Mouse (Mus musculus): ENCODE data around the gene AC161166.1. TPM values are rescaled to one million over a fixed set of nuclear protein-coding genes. Genes with fewer than 3 reads are reported as not detected.
A peak's percentile ranks its signal among the peaks of the same experiment; 100 is the strongest.
"Not testable (repeated sequence)": the region's sequence is repeated elsewhere in the genome, so short reads cannot be mapped to it uniquely, and the experiment has no call there.

AC161166.1 gene
- polyA plus RNA-seq, 1 experiment from 2014 or later: 0.20 TPM

DNA sequence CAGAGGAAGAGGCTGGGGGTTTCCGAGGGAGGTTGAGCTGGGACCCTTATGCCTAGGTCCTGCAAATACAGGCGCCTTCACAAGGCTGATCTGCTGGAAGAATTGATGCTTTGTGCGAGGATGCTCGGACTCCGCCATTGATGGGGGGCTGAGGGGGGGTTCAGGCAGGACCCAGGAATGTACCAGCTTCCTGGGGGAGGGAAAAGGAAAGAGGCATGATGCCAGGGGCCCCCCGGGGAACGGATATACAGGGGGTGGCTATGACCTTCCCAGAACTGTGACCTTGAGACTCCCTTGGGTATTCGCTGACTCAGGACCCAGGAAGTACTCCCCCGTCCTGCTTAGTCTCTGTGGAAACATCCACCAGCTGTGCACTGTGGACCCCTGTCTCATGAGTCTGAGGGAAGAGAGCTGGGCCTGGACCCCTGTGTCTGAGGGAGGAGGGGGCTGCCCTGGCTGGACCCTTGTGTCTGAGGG is 25.6 kb downstream of the AC161166.1 start:
- WGBS: 22% methylated on average over 9 of the region's 9 CpGs
- peaks cover 38% of the 10 kb centered on the region for H3K4me1 ChIP-seq (ENCODE audit: control insufficient read depth, insufficient read depth, low read length)
- peak; percentile 53 for DNase-seq (ENCODE audit: low spot score)

DNA sequence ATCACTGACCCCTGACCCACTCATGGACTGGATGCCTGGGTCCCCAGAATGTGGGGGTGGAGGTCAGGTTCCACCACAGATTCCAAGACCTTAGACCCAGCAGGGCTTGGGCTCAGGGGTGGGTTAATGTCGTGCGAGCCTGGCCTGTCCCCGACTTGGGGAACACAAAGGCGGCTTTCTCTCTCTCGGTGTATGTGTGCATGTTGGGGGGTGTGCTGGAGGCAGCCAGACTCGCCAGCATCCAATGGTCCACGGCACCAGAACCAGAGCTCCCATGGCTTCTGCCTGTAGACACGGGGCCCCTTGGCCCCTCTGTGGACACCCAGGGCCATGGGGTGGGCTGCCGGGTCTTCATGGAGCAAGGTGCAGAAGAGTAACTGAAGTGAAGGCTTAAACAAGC is 26.8 kb downstream of the AC161166.1 start:
- Histone ChIP-seq H3K4me1 (ENCODE audit: control insufficient read depth, insufficient read depth, low read length) (peaks cover 41% of the 10 kb centered on the region), H3K27ac (ENCODE audit: low read depth, low read length) (peak overlapping the region; percentile 84; the same call in 1 of the 2 replicates), H3K36me3 (ENCODE audit: control insufficient read depth, insufficient read depth, low read length) (no peaks in the 10 kb centered on the region), H3K9ac (ENCODE audit: low read length) (peak overlapping the region; percentile 59), H3K4me2 (ENCODE audit: low read length) (peak overlapping the region; percentile 90), H3K4me3 (ENCODE audit: low read depth, low read length) (0 out of 2 replicates have a peak overlapping the region, but pooled peaks have one; percentile 26), H3K27me3 (replicated peaks; ENCODE audit: control insufficient read depth, insufficient read depth, low read length) (no peaks in the 10 kb centered on the region), H3K9me3 (replicated peaks; ENCODE audit: control insufficient read depth, low read length) (no peaks in the 10 kb centered on the region)
- ATAC-seq: no peak
- WGBS: 74% methylated on average over 9 of the region's 9 CpGs
- no peak for DNase-seq (ENCODE audit: low spot score)

More for the DNA sequence above, 25.6 kb downstream of the AC161166.1 start:
- H3K4me3 ChIP-seq (ENCODE audit: low read depth, low read length): peak overlapping the region; percentile 26
- no peaks in the 10 kb centered on the region for H3K9me3 ChIP-seq (replicated peaks; ENCODE audit: control insufficient read depth, low read length)
- H3K9ac ChIP-seq (ENCODE audit: low read length): peak overlapping the region; percentile 59
- peak; percentile 42 for ATAC-seq
- H3K36me3 ChIP-seq (ENCODE audit: control insufficient read depth, insufficient read depth, low read length): peaks cover 4% of the 10 kb centered on the region; the same call in 1 of the 2 replicates
- H3K4me2 ChIP-seq (ENCODE audit: low read length): peak overlapping the region; percentile 90
- no peaks in the 10 kb centered on the region for H3K27me3 ChIP-seq (replicated peaks; ENCODE audit: control insufficient read depth, insufficient read depth, low read length)
- peak overlapping the region; percentile 84 for H3K27ac ChIP-seq (ENCODE audit: low read depth, low read length)

- not testable (repeated sequence) for H3K27me3 ChIP-seq (replicated peaks; ENCODE audit: control insufficient read depth, insufficient read depth, low read length); ATAC-seq; H3K36me3 ChIP-seq (ENCODE audit: control insufficient read depth, insufficient read depth, low read length); DNase-seq (ENCODE audit: low spot score); H3K9me3 ChIP-seq (replicated peaks; ENCODE audit: control insufficient read depth, low read length); H3K27ac ChIP-seq (ENCODE audit: low read depth, low read length)
- Histone ChIP-seq H3K9ac (ENCODE audit: low read length) (peak overlapping the region; percentile 95), H3K4me1 (ENCODE audit: control insufficient read depth, insufficient read depth, low read length) (peaks cover 45% of the 10 kb centered on the region), H3K4me3 (ENCODE audit: low read depth, low read length) (peak overlapping the region; percentile 75), H3K4me2 (ENCODE audit: low read length) (peak overlapping the region; percentile 90)
- WGBS: 55% methylated on average over 6 of the region's 6 CpGs
These were observed 29.0 kb downstream of the AC161166.1 start for GRCm38 (mm10) chr7:24483291-24483690.

DNA sequence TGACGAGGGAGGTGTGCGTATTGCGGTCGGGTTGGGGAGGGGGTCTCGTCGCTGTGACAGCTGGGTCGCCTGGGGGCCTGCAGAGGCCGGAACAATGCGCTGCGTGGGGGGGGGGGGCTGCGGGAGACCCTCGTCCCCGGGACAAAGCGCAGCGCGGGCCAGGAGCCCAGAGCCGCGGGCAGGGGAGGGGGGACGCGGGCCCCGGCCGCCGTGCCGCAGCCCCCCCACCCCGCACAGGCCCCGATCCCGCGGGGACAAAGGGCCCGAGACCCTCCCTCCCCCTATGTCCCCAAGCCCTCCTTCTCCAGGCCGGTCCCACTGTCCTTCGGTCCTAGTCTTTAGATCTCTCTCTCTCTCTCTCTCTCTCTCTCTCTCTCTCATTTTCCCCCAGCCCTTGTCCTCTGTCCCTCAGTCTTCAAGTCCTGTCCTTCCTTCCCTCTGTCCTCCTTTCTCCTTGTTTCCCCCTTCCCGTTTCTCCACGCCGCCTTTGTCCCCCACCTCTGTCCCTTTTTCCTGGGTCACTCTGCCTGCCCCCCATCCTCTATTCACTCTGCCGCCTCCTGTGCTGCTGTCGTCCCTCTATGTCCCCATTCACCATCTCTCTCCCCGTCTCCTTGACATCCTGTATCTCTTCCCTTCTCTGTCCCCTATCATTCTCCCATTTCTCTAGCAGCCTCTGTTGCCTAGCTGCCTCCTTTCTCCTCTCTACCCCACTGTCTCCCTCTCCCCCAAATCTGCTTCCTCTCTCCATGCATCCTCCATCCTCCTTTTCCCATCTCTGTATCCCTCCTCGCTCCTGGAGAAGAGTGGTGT is 29.8 kb downstream of the AC161166.1 start:
- DNase-seq (ENCODE audit: low spot score) (no peak), ATAC-seq (peak; percentile 32)
- Histone ChIP-seq H3K9ac (ENCODE audit: low read length) (peak overlapping the region; percentile 95), H3K27me3 (replicated peaks; ENCODE audit: control insufficient read depth, insufficient read depth, low read length) (no peaks in the 10 kb centered on the region), H3K4me1 (ENCODE audit: control insufficient read depth, insufficient read depth, low read length) (peaks cover 41% of the 10 kb centered on the region), H3K4me3 (ENCODE audit: low read depth, low read length) (peak overlapping the region; percentile 75), H3K27ac (ENCODE audit: low read depth, low read length) (peak overlapping the region; percentile 80), H3K9me3 (replicated peaks; ENCODE audit: control insufficient read depth, low read length) (no peaks in the 10 kb centered on the region), H3K4me2 (ENCODE audit: low read length) (peak overlapping the region; percentile 90), H3K36me3 (ENCODE audit: control insufficient read depth, insufficient read depth, low read length) (no peaks in the 10 kb centered on the region)
- 3% methylated on average over 8 of the region's 38 CpGs for WGBS

DNA sequence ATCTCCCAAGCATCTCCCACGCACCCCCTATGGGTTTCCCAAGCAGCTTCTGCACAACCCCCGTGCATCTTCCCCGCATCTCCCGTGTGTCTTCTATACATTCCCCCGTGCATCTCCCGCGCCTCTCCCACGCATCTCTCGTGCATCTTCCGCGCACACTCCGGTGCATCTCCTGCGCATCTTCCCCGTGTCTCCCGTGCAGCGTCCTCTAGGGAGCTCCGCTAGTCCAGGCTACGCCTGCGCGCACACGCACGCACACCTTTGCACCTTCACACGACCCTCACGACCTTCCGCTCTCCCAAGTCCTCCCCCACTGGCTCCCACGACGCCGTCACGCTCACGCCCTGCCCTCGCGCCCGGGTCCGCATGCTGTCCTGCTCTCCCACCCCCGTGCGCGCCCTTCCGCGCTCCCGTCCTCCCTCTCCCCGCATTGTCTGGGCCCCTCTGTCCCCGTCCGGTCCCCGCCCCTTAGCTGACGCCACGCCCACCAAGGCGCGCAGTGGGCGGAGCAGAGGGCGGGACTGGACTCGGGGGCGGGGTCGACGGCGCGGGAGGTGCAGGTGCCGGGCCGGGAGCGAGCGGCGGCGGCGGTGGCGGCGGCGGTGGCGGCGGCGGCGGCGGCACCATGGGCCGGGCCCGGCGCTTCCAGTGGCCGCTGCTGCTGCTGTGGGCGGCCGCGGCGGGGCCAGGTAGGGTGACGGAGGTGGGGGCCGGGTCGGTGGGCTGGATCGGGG is 30.6 kb downstream of the AC161166.1 start, which contains the start of gene Cadm4:
TSS of gene Cadm4 (plus strand) at position 550 of the 734 bp plus-strand sequence.
- no peaks in the 10 kb centered on the region for H3K36me3 ChIP-seq (ENCODE audit: control insufficient read depth, insufficient read depth, low read length)
- H3K4me1 ChIP-seq (ENCODE audit: control insufficient read depth, insufficient read depth, low read length): peaks cover 33% of the 10 kb centered on the region
- peak within 1 kb of the TSS; percentile 95 for H3K9ac ChIP-seq (ENCODE audit: low read length)
- under 1% methylated on average over 70 of the region's 83 CpGs for WGBS
- DNase-seq (ENCODE audit: low spot score) (peak; percentile 91), ATAC-seq (peak; percentile 89)
- no peaks in the 10 kb centered on the region for H3K9me3 ChIP-seq (replicated peaks; ENCODE audit: control insufficient read depth, low read length)
- peak within 1 kb of the TSS; percentile 75 for H3K4me3 ChIP-seq (ENCODE audit: low read depth, low read length)
- peak within 1 kb of the TSS; percentile 80 for H3K27ac ChIP-seq (ENCODE audit: low read depth, low read length)
- H3K27me3 ChIP-seq (replicated peaks; ENCODE audit: control insufficient read depth, insufficient read depth, low read length): no peaks in the 10 kb centered on the region
- peak within 1 kb of the TSS; percentile 90 for H3K4me2 ChIP-seq (ENCODE audit: low read length)

GRCm38 (mm10) chr7:24480986-24481473 is 31.2 kb downstream of the AC161166.1 start:
- H3K9me3 ChIP-seq (replicated peaks; ENCODE audit: control insufficient read depth, low read length): no peaks in the 10 kb centered on the region
- H3K27ac ChIP-seq (ENCODE audit: low read depth, low read length): 0 out of 2 replicates have a peak overlapping the region, but pooled peaks have one; percentile 80
- H3K27me3 ChIP-seq (replicated peaks; ENCODE audit: control insufficient read depth, insufficient read depth, low read length): no peaks in the 10 kb centered on the region
- peak overlapping the region; percentile 95 for H3K9ac ChIP-seq (ENCODE audit: low read length)
- peak overlapping the region; percentile 90 for H3K4me2 ChIP-seq (ENCODE audit: low read length)
- H3K4me1 ChIP-seq (ENCODE audit: control insufficient read depth, insufficient read depth, low read length): peaks cover 27% of the 10 kb centered on the region
- ATAC-seq: peak; percentile 54
- peak overlapping the region; percentile 75 for H3K4me3 ChIP-seq (ENCODE audit: low read depth, low read length)
- 11% methylated on average over 14 of the region's 14 CpGs for WGBS
- H3K36me3 ChIP-seq (ENCODE audit: control insufficient read depth, insufficient read depth, low read length): no peaks in the 10 kb centered on the region
- DNase-seq (ENCODE audit: low spot score): no peak

GRCm38 (mm10) chr7:24480121-24480941 is 31.9 kb downstream of the AC161166.1 start:
- H3K9ac ChIP-seq (ENCODE audit: low read length): no peak overlapping the region
- H3K4me3 ChIP-seq (ENCODE audit: low read depth, low read length): peak overlapping the region; percentile 75
- no peak overlapping the region for H3K27ac ChIP-seq (ENCODE audit: low read depth, low read length)
- DNase-seq (ENCODE audit: low spot score) (peak; percentile 34), ATAC-seq (no peak)
- H3K9me3 ChIP-seq (replicated peaks; ENCODE audit: control insufficient read depth, low read length): no peaks in the 10 kb centered on the region
- H3K4me1 ChIP-seq (ENCODE audit: control insufficient read depth, insufficient read depth, low read length): peaks cover 20% of the 10 kb centered on the region
- H3K27me3 ChIP-seq (replicated peaks; ENCODE audit: control insufficient read depth, insufficient read depth, low read length): no peaks in the 10 kb centered on the region
- peak overlapping the region; percentile 90 for H3K4me2 ChIP-seq (ENCODE audit: low read length)
- 54% methylated on average over 18 of the region's 18 CpGs for WGBS
- no peaks in the 10 kb centered on the region for H3K36me3 ChIP-seq (ENCODE audit: control insufficient read depth, insufficient read depth, low read length)

GRCm38 (mm10) chr7:24479685-24480084 is 32.6 kb downstream of the AC161166.1 start:
- WGBS: 83% methylated on average over 2 of the region's 2 CpGs
- Histone ChIP-seq H3K9ac (ENCODE audit: low read length) (no peak overlapping the region), H3K4me1 (ENCODE audit: control insufficient read depth, insufficient read depth, low read length) (peaks cover 18% of the 10 kb centered on the region), H3K36me3 (ENCODE audit: control insufficient read depth, insufficient read depth, low read length) (no peaks in the 10 kb centered on the region), H3K27me3 (replicated peaks; ENCODE audit: control insufficient read depth, insufficient read depth, low read length) (no peaks in the 10 kb centered on the region), H3K4me2 (ENCODE audit: low read length) (no peak overlapping the region), H3K27ac (ENCODE audit: low read depth, low read length) (no peak overlapping the region), H3K9me3 (replicated peaks; ENCODE audit: control insufficient read depth, low read length) (no peaks in the 10 kb centered on the region), H3K4me3 (ENCODE audit: low read depth, low read length) (no peak overlapping the region)
- DNase-seq (ENCODE audit: low spot score): no peak
- ATAC-seq: no peak
